ENCODE assay signal across 24 mouse cellular contexts in genomic region chr4:119912216-119912615, GRCm38 (mm10).
DNase-seq lines count a peak whose midpoint lies in the region; ATAC-seq and TF ChIP-seq lines count a peak whose summit lies in the region.
"Had no signal": no experiment of that assay in that cellular context is flagged by ENCODE, and none has a peak within 500 bp of the region (broad histone marks: within the 10 kb centered on the region; RNA-seq: fewer than 3 reads in every experiment).

No protein-coding gene starts in this region.

- no peak overlapping the region for H3K4me3 ChIP-seq in bone marrow macrophage, adult 2 months (ENCODE audit: insufficient read depth, low read length)
- no peak overlapping the region for H3K4me3 ChIP-seq in forebrain, embryonic 12.5 days (replicated peaks)
- H3K4me3 ChIP-seq: forebrain, embryonic 10.5 days; heart, embryonic 15.5 days; limb, embryonic 13.5 days; liver, embryonic 12.5 days; midbrain, embryonic 15.5 days; myocyte had no signal

- no peak overlapping the region for H3K9ac ChIP-seq in forebrain, embryonic 12.5 days
- H3K9ac ChIP-seq: forebrain, postnatal 0 days; heart, embryonic 15.5 days; hindbrain, embryonic 14.5 days; limb, embryonic 13.5 days; liver, embryonic 12.5 days; midbrain, embryonic 15.5 days had no signal

- DNase-seq in cerebellum, adult 11-12 months: peak; percentile 2
- no peak for DNase-seq in cerebellum, postnatal 36 days
- peak; percentile 8 for DNase-seq in right cerebral cortex, postnatal 14 days
- no peak for DNase-seq in right cerebral cortex, adult 18-20 months
- DNase-seq: cerebellum, postnatal 10 days; forebrain, postnatal 0 days; gastrocnemius, postnatal 36 days; heart, postnatal 4 days; kidney, adult 18-20 months; kidney, postnatal 4 days; lung, adult 2 months; lung, postnatal 14 days; thymus, postnatal 25 days had no signal

- peak overlapping the region; percentile 12; the same call in 1 of the 2 replicates for H3K27ac ChIP-seq in bone marrow macrophage, adult 2 months (ENCODE audit: insufficient read depth, low read depth, low read length)
- H3K27ac ChIP-seq in forebrain, embryonic 12.5 days: no peak overlapping the region
- H3K27ac ChIP-seq: forebrain, embryonic 10.5 days; heart, embryonic 15.5 days; hindbrain, embryonic 14.5 days; limb, embryonic 13.5 days; liver, embryonic 12.5 days; midbrain, embryonic 15.5 days had no signal

- no peaks in the 10 kb centered on the region for H3K27me3 ChIP-seq in forebrain, embryonic 12.5 days
- H3K27me3 ChIP-seq: heart, embryonic 15.5 days; limb, embryonic 13.5 days; midbrain, embryonic 15.5 days had no signal

- peaks cover 22% of the 10 kb centered on the region for H3K4me1 ChIP-seq in bone marrow macrophage, adult 2 months (ENCODE audit: control insufficient read depth, insufficient read depth, low read length)
- H3K4me1 ChIP-seq in forebrain, embryonic 12.5 days: peaks cover 7% of the 10 kb centered on the region; the same call in 1 of the 2 replicates
- H3K4me1 ChIP-seq: limb, embryonic 13.5 days; liver, embryonic 12.5 days; midbrain, embryonic 15.5 days had no signal

- peak; percentile 36 for ATAC-seq in megakaryocyte, adult 5-6 weeks (ENCODE audit: poor library complexity, severe bottlenecking)
- no peak for ATAC-seq in forebrain, embryonic 12.5 days (ENCODE audit: low FRiP score)
- ATAC-seq: forebrain, postnatal 0 days; inflammation-experienced regulatory T-cells, adult 6 months; liver, embryonic 12.5 days; midbrain, embryonic 15.5 days had no signal

- 77% methylated on average over 2 of the region's 2 CpGs for WGBS in forebrain, embryonic 12.5 days

- TF ChIP-seq POLR2A in bone marrow macrophage, adult 2 months (IDR thresholded peaks at IDR 0.05; ENCODE audit: borderline replicate concordance, low read depth, low read length): no peak

- no peaks in the 10 kb centered on the region for H3K9me3 ChIP-seq in forebrain, embryonic 12.5 days
- H3K9me3 ChIP-seq: forebrain, embryonic 10.5 days; heart, embryonic 15.5 days; limb, embryonic 13.5 days; liver, embryonic 12.5 days; midbrain, embryonic 15.5 days had no signal

- no peak overlapping the region for H3K4me2 ChIP-seq in forebrain, embryonic 12.5 days
- H3K4me2 ChIP-seq: heart, embryonic 15.5 days; hindbrain, embryonic 14.5 days; limb, embryonic 13.5 days; liver, embryonic 12.5 days; midbrain, embryonic 15.5 days had no signal

- no peak for TF ChIP-seq CTCF in bone marrow macrophage, adult 2 months (IDR thresholded peaks at IDR 0.05; ENCODE audit: low read depth, low read length)

- H3K36me3 ChIP-seq in forebrain, embryonic 12.5 days (replicated peaks): no peaks in the 10 kb centered on the region
- H3K36me3 ChIP-seq: forebrain, embryonic 10.5 days; heart, embryonic 15.5 days; limb, embryonic 13.5 days; liver, embryonic 12.5 days; midbrain, embryonic 15.5 days had no signal

Comparison
In these comparisons a context has a peak if more than half of its experiments do, and no peak if none do; other contexts are left out.
1. DNase-seq: peak in cerebellum, adult 11-12 months (single experiment) and right cerebral cortex, postnatal 14 days (single experiment); none in cerebellum, postnatal 36 days (0 of 2) and right cerebral cortex, adult 18-20 months (single experiment).